Comparison of ENCODE assay signal across 28 mouse cellular contexts in genomic region chr11:80453198-80453597, GRCm38 (mm10).
"Had no signal": no experiment of that assay in that cellular context is flagged by ENCODE, and none has a peak within 500 bp of the region (broad histone marks: within the 10 kb centered on the region; RNA-seq: fewer than 3 reads in every experiment).

No protein-coding gene starts in this region.

- H3K9me3 ChIP-seq: limb, embryonic 10.5 days; limb, embryonic 12.5 days; limb, embryonic 13.5 days; limb, embryonic 15.5 days; liver, embryonic 12.5 days; liver, embryonic 13.5 days; liver, embryonic 15.5 days; lung, embryonic 15.5 days; megakaryocyte, embryonic 14.5 days; midbrain, embryonic 10.5 days; midbrain, embryonic 12.5 days; midbrain, embryonic 13.5 days; midbrain, embryonic 15.5 days had no signal

- H3K4me3 ChIP-seq: left cerebral cortex, adult 2 months; limb, embryonic 10.5 days; limb, embryonic 12.5 days; limb, embryonic 13.5 days; limb, embryonic 15.5 days; liver, embryonic 12.5 days; liver, embryonic 13.5 days; liver, embryonic 15.5 days; lung, embryonic 15.5 days; megakaryocyte, embryonic 14.5 days; midbrain, embryonic 10.5 days; midbrain, embryonic 12.5 days; midbrain, embryonic 13.5 days; midbrain, embryonic 15.5 days; myocyte had no signal

- H3K9ac ChIP-seq: limb, embryonic 12.5 days; limb, embryonic 13.5 days; limb, embryonic 15.5 days; liver, embryonic 12.5 days; liver, embryonic 13.5 days; liver, embryonic 14.5 days; liver, embryonic 15.5 days; liver, postnatal 0 days; lung, embryonic 14.5 days; lung, embryonic 15.5 days; midbrain, embryonic 12.5 days; midbrain, embryonic 13.5 days; midbrain, embryonic 15.5 days had no signal

- H3K27ac ChIP-seq: left cerebral cortex, adult 2 months; limb, embryonic 10.5 days; limb, embryonic 12.5 days; limb, embryonic 13.5 days; limb, embryonic 15.5 days; liver, embryonic 12.5 days; liver, embryonic 13.5 days; liver, embryonic 14.5 days; liver, embryonic 15.5 days; lung, embryonic 15.5 days; macrophage; midbrain, embryonic 10.5 days; midbrain, embryonic 12.5 days; midbrain, embryonic 13.5 days; midbrain, embryonic 15.5 days had no signal

- DNase-seq: left cerebral cortex, postnatal 4 days; liver; liver, embryonic 13.5 days; liver, postnatal 0 days; lung, adult 18-20 months; lung, adult 2 months; lung, embryonic 14.5 days; lung, postnatal 10 days; lung, postnatal 14 days; lung, postnatal 36 days; lung, postnatal 4 days; midbrain, embryonic 14.5 days had no signal

- H3K4me1 ChIP-seq: limb, embryonic 10.5 days; limb, embryonic 12.5 days; limb, embryonic 13.5 days; limb, embryonic 15.5 days; liver, embryonic 13.5 days; liver, embryonic 15.5 days; lung, embryonic 15.5 days; midbrain, embryonic 10.5 days; midbrain, embryonic 12.5 days; midbrain, embryonic 13.5 days; midbrain, embryonic 15.5 days had no signal

- H3K27me3 ChIP-seq: limb, embryonic 12.5 days; limb, embryonic 13.5 days; limb, embryonic 15.5 days; liver, embryonic 12.5 days; liver, embryonic 13.5 days; liver, embryonic 15.5 days; lung, embryonic 15.5 days; megakaryocyte, embryonic 14.5 days; midbrain, embryonic 12.5 days; midbrain, embryonic 13.5 days; midbrain, embryonic 15.5 days had no signal
